Mouse (Mus musculus): Measurements from ENCODE around the gene Smad5. TPM values are rescaled to one million over a fixed set of nuclear protein-coding genes. Genes with fewer than 3 reads are reported as not detected.

The Smad5 gene
- polyA plus RNA-seq, 1 experiment, result 27.1 TPM

- no peak for TF ChIP-seq POLR2A (IDR thresholded peaks at IDR 0.05; ENCODE audit: borderline replicate concordance, extremely low read depth, low read depth, low read length)
- no peak for TF ChIP-seq CTCF (IDR thresholded peaks at IDR 0.05; ENCODE audit: insufficient read depth, low read length)
- WGBS, result 73% methylated on average over 13 of the region's 13 CpGs
- no peak for DNase-seq
- no peak overlapping the region for H3K4me3 ChIP-seq (replicated peaks; ENCODE audit: extremely low read depth, low read depth, low read length)
- H3K4me1 ChIP-seq (ENCODE audit: control insufficient read depth, insufficient read depth, low read length), result no peaks in the 10 kb centered on the region
Observed at GRCm38 (mm10) chr13:56780746-56781469, 78.1 kb downstream of the Smad5 start.

- Histone ChIP-seq H3K4me1 (ENCODE audit: control insufficient read depth, insufficient read depth, low read length) (no peaks in the 10 kb centered on the region), H3K4me3 (replicated peaks; ENCODE audit: extremely low read depth, low read depth, low read length) (no peak overlapping the region)
- WGBS, result 89% methylated on average over 3 of the region's 3 CpGs
- DNase-seq, result no peak
- TF ChIP-seq CTCF (IDR thresholded peaks at IDR 0.05; ENCODE audit: insufficient read depth, low read length), result no peak
- no peak for TF ChIP-seq POLR2A (IDR thresholded peaks at IDR 0.05; ENCODE audit: borderline replicate concordance, extremely low read depth, low read depth, low read length)
Observed at GRCm38 (mm10) chr13:56781697-56782096, 78.9 kb downstream of the Smad5 start.

DNA sequence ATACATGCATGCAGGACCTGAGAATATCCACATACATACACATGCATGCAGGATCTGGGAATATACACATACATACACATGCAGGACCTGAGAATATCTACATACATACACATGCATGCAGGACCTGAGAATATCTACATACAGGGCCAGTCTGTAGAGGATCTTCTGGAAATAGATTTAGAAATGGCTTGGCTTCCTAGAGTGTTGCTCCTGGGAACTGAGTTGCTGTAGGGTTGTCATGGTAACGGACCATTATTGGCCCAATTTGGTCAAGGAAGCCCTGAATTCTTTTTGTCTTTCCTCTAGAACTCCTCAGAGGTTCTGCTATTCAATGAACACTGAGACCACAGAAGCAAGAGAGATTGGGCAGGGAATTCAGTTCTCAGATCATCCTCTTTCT, 79.8 kb downstream of the Smad5 start:
- 83% methylated on average over 1 of the region's 1 CpGs for WGBS
- TF ChIP-seq POLR2A (IDR thresholded peaks at IDR 0.05; ENCODE audit: borderline replicate concordance, extremely low read depth, low read depth, low read length) (no peak), CTCF (IDR thresholded peaks at IDR 0.05; ENCODE audit: insufficient read depth, low read length) (no peak)
- no peak for DNase-seq
- no peak overlapping the region for H3K4me3 ChIP-seq (replicated peaks; ENCODE audit: extremely low read depth, low read depth, low read length)
- no peaks in the 10 kb centered on the region for H3K4me1 ChIP-seq (ENCODE audit: control insufficient read depth, insufficient read depth, low read length)

- WGBS, result 91% methylated on average over 3 of the region's 3 CpGs
- no peaks in the 10 kb centered on the region for H3K4me1 ChIP-seq (ENCODE audit: control insufficient read depth, insufficient read depth, low read length)
- no peak for DNase-seq
Observed at GRCm38 (mm10) chr13:56790683-56791082, 87.9 kb downstream of the Smad5 start.

More at GRCm38 (mm10) chr13:56790683-56791082, 87.9 kb downstream of the Smad5 start:
- no peak overlapping the region for H3K4me3 ChIP-seq (replicated peaks; ENCODE audit: extremely low read depth, low read depth, low read length)
- TF ChIP-seq POLR2A (IDR thresholded peaks at IDR 0.05; ENCODE audit: borderline replicate concordance, extremely low read depth, low read depth, low read length) (no peak), CTCF (IDR thresholded peaks at IDR 0.05; ENCODE audit: insufficient read depth, low read length) (no peak)

Other genes starting within 250 kb of the Smad5 start
- not detected in 2 replicates for gene Il9, start 220.8 kb upstream of the Smad5 start, polyA plus RNA-seq (2012; rRNA removed)
- 1.2 and 1.3 TPM in 2 replicates for gene Fbxl21, start 180.5 kb upstream of the Smad5 start, polyA plus RNA-seq (2012; rRNA removed)
- not detected in 2 replicates for gene Lect2, start 154.5 kb upstream of the Smad5 start, polyA plus RNA-seq (2012; rRNA removed)
- gene Tgfbi, start 93.5 kb upstream of the Smad5 start, polyA plus RNA-seq (2012; rRNA removed), result 50.8 and 53.9 TPM in 2 replicates
- gene Gm45623, start 50.8 kb downstream of the Smad5 start, polyA plus RNA-seq (2012; rRNA removed), result 0.07 and 0.12 TPM in 2 replicates
- gene Trpc7, start 193.0 kb downstream of the Smad5 start, polyA plus RNA-seq (2012; rRNA removed), result not detected in 2 replicates

Data from lung, adult 2 months (tissue).